Comparison of ENCODE assay signal across 21 mouse cellular contexts in the genomic region with DNA sequence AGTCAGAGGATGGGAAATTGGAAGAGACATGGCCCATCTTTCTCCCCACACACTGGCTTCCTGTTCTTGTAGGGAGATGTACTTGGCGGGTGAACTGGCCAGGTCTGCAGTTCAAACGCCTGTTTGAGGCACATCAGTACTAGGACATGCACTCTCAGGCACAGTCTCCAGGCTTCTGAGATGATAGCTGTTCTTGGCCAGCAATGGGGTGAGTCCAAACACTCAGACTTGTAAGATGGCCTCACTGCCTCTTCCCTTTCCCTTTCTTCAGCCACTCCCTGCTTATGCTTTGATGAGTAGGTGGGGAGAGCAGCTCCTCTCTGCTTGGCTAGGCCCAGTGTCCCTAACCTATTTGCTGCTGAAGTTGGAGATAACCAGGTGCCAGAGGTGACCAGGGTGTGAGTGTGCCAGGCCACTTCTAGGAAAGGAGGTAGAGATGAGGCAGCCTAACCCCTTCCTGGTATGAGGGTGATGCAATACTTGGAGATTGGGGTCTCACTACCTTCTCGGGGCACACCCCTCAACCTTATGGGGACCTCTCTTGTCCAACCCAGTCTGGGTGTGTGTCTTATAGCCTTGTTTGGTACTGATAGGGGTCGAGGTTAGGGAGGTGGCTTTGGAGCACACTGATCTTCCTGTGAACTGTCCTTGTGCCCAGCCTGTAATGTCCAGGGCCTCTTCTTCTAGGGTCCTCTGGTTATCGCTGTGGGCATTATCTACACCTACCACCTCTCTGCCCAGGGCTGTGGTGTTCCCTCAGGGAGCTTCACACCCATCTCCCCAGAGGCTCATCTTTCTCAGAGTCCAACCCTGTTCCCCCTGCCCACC. TPM values are rescaled to one million over a fixed set of nuclear protein-coding genes. Genes with fewer than 3 reads are reported as not detected.
A peak's percentile ranks its signal among the peaks of the same experiment; 100 is the strongest.
DNase-seq lines count a peak whose midpoint lies in the region; ATAC-seq and TF ChIP-seq lines count a peak whose summit lies in the region.
"Had no signal": no experiment of that assay in that cellular context is flagged by ENCODE, and none has a peak within 500 bp of the region (broad histone marks: within the 10 kb centered on the region; RNA-seq: fewer than 3 reads in every experiment).

No protein-coding gene starts in this region.

- H3K27me3 ChIP-seq in forebrain, embryonic 13.5 days: no peaks in the 10 kb centered on the region
- no peaks in the 10 kb centered on the region for H3K27me3 ChIP-seq in forebrain, postnatal 0 days (ENCODE audit: insufficient read depth, low read length)
- no peaks in the 10 kb centered on the region for H3K27me3 ChIP-seq in spleen, adult 2 months (ENCODE audit: control insufficient read depth, insufficient read depth, low read length)
- no peaks in the 10 kb centered on the region for H3K27me3 ChIP-seq in intestine, postnatal 0 days (replicated peaks; ENCODE audit: control insufficient read depth, insufficient read depth, low read length)
- H3K27me3 ChIP-seq: embryonic facial prominence, embryonic 15.5 days; neural tube, embryonic 15.5 days had no signal

- no peaks in the 10 kb centered on the region for H3K9me3 ChIP-seq in forebrain, embryonic 13.5 days (replicated peaks)
- H3K9me3 ChIP-seq in forebrain, postnatal 0 days (ENCODE audit: low read length): no peaks in the 10 kb centered on the region
- H3K9me3 ChIP-seq in intestine, postnatal 0 days (ENCODE audit: control insufficient read depth): no peaks in the 10 kb centered on the region
- H3K9me3 ChIP-seq: embryonic facial prominence, embryonic 15.5 days; heart, embryonic 10.5 days; neural tube, embryonic 15.5 days had no signal

- no peak for TF ChIP-seq POLR2A in spleen, adult 2 months (IDR thresholded peaks at IDR 0.05; ENCODE audit: low read depth, low read length)

- no peak overlapping the region for H3K4me3 ChIP-seq in forebrain, embryonic 13.5 days
- no peak overlapping the region for H3K4me3 ChIP-seq in forebrain, postnatal 0 days (ENCODE audit: low read depth, low read length)
- H3K4me3 ChIP-seq in spleen, adult 2 months (ENCODE audit: extremely low read depth, insufficient read depth, insufficient read length): no peak overlapping the region
- H3K4me3 ChIP-seq in intestine, postnatal 0 days (ENCODE audit: low read depth, low read length): no peak overlapping the region
- H3K4me3 ChIP-seq: embryonic facial prominence, embryonic 15.5 days; heart, embryonic 10.5 days; neural tube, embryonic 15.5 days had no signal

- whole genome bisulfite sequencing in forebrain, embryonic 13.5 days: 95% methylated on average over 5 of the region's 5 CpGs
- WGBS in forebrain, postnatal 0 days: 97% methylated on average over 5 of the region's 5 CpGs
- 57% methylated on average over 5 of the region's 5 CpGs for WGBS in spleen, adult 2 months
- 63% methylated on average over 5 of the region's 5 CpGs for whole genome bisulfite sequencing in intestine, postnatal 0 days

- no peak overlapping the region for H3K9ac ChIP-seq in forebrain, embryonic 13.5 days
- H3K9ac ChIP-seq in forebrain, postnatal 0 days: no peak overlapping the region
- H3K9ac ChIP-seq in intestine, postnatal 0 days (ENCODE audit: low read depth, low read length): no peak overlapping the region
- H3K9ac ChIP-seq: embryonic facial prominence, embryonic 15.5 days; neural tube, embryonic 15.5 days had no signal

- intact Hi-C loops in gastrocnemius, postnatal 36 days (cut with DNase I): no loop called here

- H3K4me2 ChIP-seq in forebrain, embryonic 13.5 days: no peak overlapping the region
- H3K4me2 ChIP-seq in forebrain, postnatal 0 days (ENCODE audit: low read depth): no peak overlapping the region
- no peak overlapping the region for H3K4me2 ChIP-seq in intestine, postnatal 0 days (replicated peaks; ENCODE audit: low read depth)
- H3K4me2 ChIP-seq: embryonic facial prominence, embryonic 15.5 days; neural tube, embryonic 15.5 days had no signal

- ATAC-seq in forebrain, embryonic 13.5 days: no peak
- no peak for ATAC-seq in forebrain, postnatal 0 days
- peak; percentile 23; the same call in 1 of the 2 replicates for ATAC-seq in intestine, postnatal 0 days
- ATAC-seq in megakaryocyte-erythroid progenitor cell, adult 5-6 weeks (replicated peaks; ENCODE audit: low FRiP score, low TSS enrichment, poor library complexity, severe bottlenecking): peak; percentile 64
- ATAC-seq: forebrain, embryonic 16.5 days had no signal

- TF ChIP-seq CTCF in forebrain, postnatal 0 days (IDR thresholded peaks at IDR 0.05; ENCODE audit: low read depth): no peak
- TF ChIP-seq CTCF in spleen, adult 2 months (IDR thresholded peaks at IDR 0.05; ENCODE audit: extremely low read depth, insufficient read depth, insufficient read length, insufficient replicate concordance): no peak
- TF ChIP-seq CTCF in intestine, postnatal 0 days (IDR thresholded peaks at IDR 0.05; ENCODE audit: low read depth): no peak

- DNase-seq in forebrain, postnatal 0 days: no peak
- no peak for DNase-seq in spleen, adult 2 months (ENCODE audit: low read depth in 1 of 2, low spot score in 2 of 2)
- no peak for DNase-seq in spleen, adult 12 weeks (ENCODE audit: low spot score)
- DNase-seq in gastrocnemius, postnatal 36 days: no peak
- no peak for DNase-seq in frontal cortex, postnatal 36 days (ENCODE audit: low spot score in 2 of 2)
- DNase-seq: adrenal gland, postnatal 10 days; cerebellum, adult 2 months; gastrocnemius, postnatal 10 days; kidney, adult 11 months; thymus, postnatal 25 days had no signal

- H3K36me3 ChIP-seq in forebrain, embryonic 13.5 days (ENCODE audit: poor library complexity, severe bottlenecking): peaks cover 27% of the 10 kb centered on the region
- peaks cover 7% of the 10 kb centered on the region for H3K36me3 ChIP-seq in forebrain, postnatal 0 days (ENCODE audit: insufficient read depth)
- peaks cover 3% of the 10 kb centered on the region for H3K36me3 ChIP-seq in spleen, adult 2 months (ENCODE audit: control insufficient read depth, insufficient read depth, low read length)
- no peaks in the 10 kb centered on the region for H3K36me3 ChIP-seq in intestine, postnatal 0 days (ENCODE audit: control insufficient read depth, insufficient read depth)
- H3K36me3 ChIP-seq: embryonic facial prominence, embryonic 15.5 days; heart, embryonic 10.5 days; neural tube, embryonic 15.5 days had no signal

- H3K27ac ChIP-seq in forebrain, embryonic 13.5 days: 0 out of 2 replicates have a peak overlapping the region, but pooled peaks have one; percentile 12
- no peak overlapping the region for H3K27ac ChIP-seq in forebrain, postnatal 0 days (ENCODE audit: low read depth, low read length)
- H3K27ac ChIP-seq in spleen, adult 2 months (ENCODE audit: insufficient read depth, low read length): peak overlapping the region; percentile 55
- H3K27ac ChIP-seq in intestine, postnatal 0 days (ENCODE audit: low read depth, low read length): no peak overlapping the region
- H3K27ac ChIP-seq: embryonic facial prominence, embryonic 15.5 days; heart, embryonic 10.5 days; macrophage; neural tube, embryonic 15.5 days had no signal

- peaks cover 69% of the 10 kb centered on the region for H3K4me1 ChIP-seq in forebrain, embryonic 13.5 days
- 0 out of 2 replicates have a peak, but pooled peaks cover 3% of the 10 kb centered on the region for H3K4me1 ChIP-seq in forebrain, postnatal 0 days (ENCODE audit: insufficient read depth)
- peaks cover 48% of the 10 kb centered on the region; the same call in 1 of the 2 replicates for H3K4me1 ChIP-seq in spleen, adult 2 months (ENCODE audit: control insufficient read depth, insufficient read depth, insufficient read length)
- H3K4me1 ChIP-seq in intestine, postnatal 0 days (replicated peaks; ENCODE audit: control insufficient read depth, insufficient read depth, low read length): peaks cover 9% of the 10 kb centered on the region

RNA-seq across cellular contexts. Expression of a gene that starts 51.7 kb away (rescaled TPM):
- 159 and 161 TPM in 2 replicates for polyA plus RNA-seq in forebrain, embryonic 13.5 days (2015; fragmentation: Nextera tagmentation; extraction: Ambion mirVana)
- total RNA-seq in forebrain, postnatal 0 days (2014; rRNA removed): 70.8 and 85.9 TPM in 2 replicates
- 173 and 174 TPM in 2 replicates for polyA plus RNA-seq in forebrain, postnatal 0 days (2015; fragmentation: Nextera tagmentation; extraction: Ambion mirVana)
- polyA plus RNA-seq in spleen, adult 2 months (2012; rRNA removed): 24.2 and 26.2 TPM in 2 replicates
- 5.9 and 6.5 TPM in 2 replicates for polyA plus RNA-seq in intestine, postnatal 0 days (2015; fragmentation: Nextera tagmentation; extraction: Ambion mirVana)
- 194 and 225 TPM in 2 replicates for total RNA-seq in megakaryocyte-erythroid progenitor cell, adult 5-6 weeks (2014; fragmentation: Nextera tagmentation)
- total RNA-seq in megakaryocyte-erythroid progenitor cell, adult 5-6 weeks (2017): 69.3 and 74.2 TPM in 2 replicates
- under 1 TPM; 0.05 to 0.07 TPM for total RNA-seq in gastrocnemius, postnatal 36 days (2021)

RNA-seq across cellular contexts. Expression of a gene that starts 54.7 kb away (rescaled TPM):
- not detected in 2 replicates for polyA plus RNA-seq in forebrain, embryonic 13.5 days (2015; fragmentation: Nextera tagmentation; extraction: Ambion mirVana)
- 1.8 TPM in 1 of 2 replicates, not detected in the other for total RNA-seq in forebrain, postnatal 0 days (2014; rRNA removed)
- 0.26 and 0.63 TPM in 2 replicates for polyA plus RNA-seq in forebrain, postnatal 0 days (2015; fragmentation: Nextera tagmentation; extraction: Ambion mirVana)
- not detected in 2 replicates for polyA plus RNA-seq in spleen, adult 2 months (2012; rRNA removed)
- polyA plus RNA-seq in intestine, postnatal 0 days (2015; fragmentation: Nextera tagmentation; extraction: Ambion mirVana): not detected in 2 replicates
- total RNA-seq in megakaryocyte-erythroid progenitor cell, adult 5-6 weeks (2014; fragmentation: Nextera tagmentation): not detected in 2 replicates
- not detected in 2 replicates for total RNA-seq in megakaryocyte-erythroid progenitor cell, adult 5-6 weeks (2017)
- total RNA-seq in gastrocnemius, postnatal 36 days (2021): not detected
- total RNA-seq: adrenal gland, postnatal 10 days; gastrocnemius, postnatal 10 days; hematopoietic stem cell, adult 5-6 weeks; liver, adult 2 months had no signal
- polyA plus RNA-seq: cerebellum, adult 2 months; embryonic facial prominence, embryonic 15.5 days; forebrain, embryonic 16.5 days; heart, embryonic 10.5 days; large intestine, adult 2 months; liver, adult 2 months; macrophage; neural tube, embryonic 15.5 days had no signal

Comparison
In these comparisons a context has a peak if more than half of its experiments do, and no peak if none do; other contexts are left out.
1. H3K27ac ChIP-seq: peak in forebrain, embryonic 13.5 days (single experiment) and spleen, adult 2 months (single experiment); none in forebrain, postnatal 0 days (single experiment) and intestine, postnatal 0 days (single experiment).
2. ATAC-seq: peak in intestine, postnatal 0 days (single experiment) and megakaryocyte-erythroid progenitor cell, adult 5-6 weeks (single experiment); none in forebrain, embryonic 13.5 days (single experiment) and forebrain, postnatal 0 days (single experiment).